Mouse (Mus musculus): ENCODE data around the gene Tbc1d2b.
A peak's percentile ranks its signal among the peaks of the same experiment; 100 is the strongest.

The Tbc1d2b gene

DNA sequence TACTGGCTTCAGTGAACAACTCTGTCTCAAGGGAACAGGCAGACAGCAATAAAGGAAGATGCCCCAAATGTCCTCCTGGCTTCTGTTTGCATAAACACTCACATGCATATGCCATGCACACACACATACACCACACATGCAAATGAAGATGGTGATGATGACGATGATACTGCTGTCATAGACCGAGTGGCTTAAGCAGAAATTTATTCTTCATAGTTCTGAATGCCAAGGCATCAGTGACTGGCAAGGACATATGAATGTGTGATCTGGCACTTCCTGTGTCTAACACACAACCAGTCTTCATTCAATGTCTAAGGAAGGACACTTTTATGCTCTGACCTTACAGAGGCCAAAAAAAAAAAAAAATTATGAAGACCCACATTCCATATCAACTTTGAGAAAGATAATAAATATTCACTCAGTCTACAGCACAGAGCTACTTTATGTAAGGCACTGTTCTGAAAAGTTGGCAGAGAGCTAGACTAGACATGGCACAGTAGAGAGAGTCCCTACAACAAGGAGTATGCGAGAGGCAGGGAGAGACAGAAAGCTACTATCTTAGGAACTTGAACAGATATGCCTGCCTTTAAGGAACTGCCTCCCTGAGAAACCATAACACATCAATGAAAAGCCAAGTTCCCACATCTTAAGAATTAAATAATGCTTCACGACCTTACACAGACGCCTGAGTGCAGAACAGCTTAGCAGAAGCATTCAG lies 5.1 kb downstream of the Tbc1d2b start:
- no peak for DNase-seq (ENCODE audit: low spot score)

DNA sequence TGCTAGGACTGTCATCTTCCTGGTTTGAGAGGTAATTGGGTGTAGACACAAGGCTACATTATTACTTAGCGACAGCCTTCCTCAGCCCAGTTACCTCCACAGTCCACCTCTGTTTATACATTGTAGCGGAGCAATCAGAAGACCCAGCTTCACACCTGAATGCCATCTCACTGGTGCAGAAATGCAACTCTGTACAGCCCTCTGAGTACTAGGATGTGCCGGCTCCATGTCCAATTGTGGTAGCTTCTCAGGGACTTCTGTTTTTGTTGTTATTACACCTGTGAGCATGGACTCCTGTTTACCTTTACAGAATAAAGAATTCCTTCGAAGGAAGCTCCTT lies 7.3 kb downstream of the Tbc1d2b start:
- DNase-seq (ENCODE audit: low spot score): no peak

DNA sequence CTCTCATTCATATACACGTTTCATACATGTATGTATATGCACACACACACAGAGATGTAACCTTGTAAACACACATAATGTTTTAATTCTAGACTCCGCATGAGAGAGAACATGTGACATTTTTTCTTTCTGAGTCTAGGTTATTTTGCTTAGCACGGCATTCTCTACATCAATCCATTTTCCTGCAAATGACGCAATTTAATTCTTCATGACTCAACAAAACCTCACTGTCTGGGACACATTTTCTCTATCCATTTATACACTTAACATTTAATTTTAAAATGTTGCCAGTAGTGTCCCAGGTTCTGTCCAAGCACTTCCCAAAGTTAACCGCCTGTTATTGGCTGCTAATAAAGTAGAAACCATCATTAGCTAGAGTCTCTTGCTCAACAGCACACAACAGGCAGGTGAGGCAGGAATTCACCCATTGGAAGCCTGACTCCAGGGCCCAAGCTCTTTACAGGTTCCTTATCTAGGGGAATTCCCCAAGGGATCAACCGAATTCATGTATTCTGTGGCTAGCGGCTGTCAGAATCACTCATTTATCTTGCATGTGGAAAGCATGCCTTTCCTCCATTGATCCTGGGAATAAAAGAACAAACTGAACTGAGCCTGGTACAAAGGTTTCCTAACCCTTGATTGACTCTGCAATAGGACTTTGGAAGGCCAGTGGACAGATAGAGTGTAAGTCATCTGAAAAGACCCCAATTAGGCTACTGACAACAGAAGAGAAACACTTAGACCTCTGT lies 7.8 kb downstream of the Tbc1d2b start:
- DNase-seq (ENCODE audit: low spot score): no peak

DNA sequence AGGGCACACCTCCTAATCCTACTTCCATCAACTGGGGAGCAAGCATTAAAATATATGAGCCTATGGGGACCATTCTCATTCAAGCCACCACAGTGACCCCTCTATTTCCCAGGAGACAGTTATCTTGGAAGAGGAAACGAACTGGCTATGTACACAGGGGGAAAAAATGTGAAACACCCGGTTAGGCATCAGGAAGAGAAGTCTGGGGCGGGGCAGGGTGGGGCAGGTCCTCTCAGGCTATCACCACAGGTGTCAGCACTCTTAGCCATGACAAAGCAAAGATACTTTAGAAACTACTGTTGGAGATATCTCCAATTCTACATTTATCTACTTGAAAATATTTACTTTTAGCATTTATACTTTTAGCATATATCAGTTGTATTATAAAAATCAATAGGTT lies 8.5 kb downstream of the Tbc1d2b start:
- DNase-seq (ENCODE audit: low spot score): no peak

DNA sequence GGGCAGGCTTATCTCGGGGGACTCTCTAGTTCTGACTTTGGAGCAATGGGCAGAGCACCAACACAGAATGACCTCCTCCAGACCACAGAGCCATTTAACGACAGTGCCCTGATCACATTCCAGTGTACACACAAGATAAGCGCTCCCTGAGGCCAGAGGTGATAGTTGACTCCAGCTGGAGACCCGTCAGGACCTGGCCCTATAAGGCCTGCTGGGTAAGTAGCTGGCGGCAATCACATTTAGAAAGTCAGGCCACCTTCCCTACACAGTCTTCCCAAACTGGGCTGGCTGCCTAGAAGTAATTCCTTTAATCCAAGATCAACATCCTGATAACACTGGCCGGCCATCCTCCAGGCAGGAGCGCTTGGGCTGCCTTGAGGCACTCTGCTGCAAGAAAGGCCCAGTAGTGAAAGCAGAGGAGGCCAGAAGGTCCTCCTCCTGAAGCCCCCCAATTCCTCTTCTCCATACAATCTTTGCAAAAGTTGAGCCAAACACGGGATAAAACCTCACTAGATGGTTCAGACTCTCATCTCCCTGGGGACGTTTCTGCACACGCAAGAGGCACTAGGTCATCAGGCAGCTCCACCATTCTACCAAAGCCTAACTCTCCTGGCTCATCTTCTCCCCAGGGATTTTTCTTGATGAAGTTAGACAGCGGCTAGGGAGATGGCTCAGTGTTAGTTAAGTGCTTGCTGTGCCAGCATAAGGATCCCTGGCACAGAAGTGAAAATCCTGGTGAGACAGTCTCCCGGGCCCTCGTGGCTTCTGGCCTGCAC lies 9.8 kb downstream of the Tbc1d2b start:
- no peak for DNase-seq (ENCODE audit: low spot score)

DNA sequence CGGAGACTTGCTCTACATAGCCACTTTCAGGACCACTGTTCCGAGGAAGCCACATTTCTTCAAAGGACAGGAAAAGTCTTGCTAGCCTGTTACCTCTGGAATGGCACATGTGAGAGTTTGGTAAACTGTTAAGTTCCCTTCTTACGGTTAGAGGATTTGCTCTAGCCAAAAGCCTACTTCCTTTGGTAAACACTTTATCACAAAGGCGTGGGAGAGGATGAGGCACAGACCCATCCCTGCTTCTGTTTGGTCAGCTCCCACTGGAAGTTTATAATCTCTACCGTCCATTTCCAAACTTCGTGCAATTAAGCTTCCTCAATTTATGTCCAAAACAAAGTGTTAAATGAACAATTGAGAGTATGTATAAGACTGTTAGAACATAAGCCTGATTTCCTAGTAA lies 10.5 kb downstream of the Tbc1d2b start:
- DNase-seq (ENCODE audit: low spot score): no peak

DNA sequence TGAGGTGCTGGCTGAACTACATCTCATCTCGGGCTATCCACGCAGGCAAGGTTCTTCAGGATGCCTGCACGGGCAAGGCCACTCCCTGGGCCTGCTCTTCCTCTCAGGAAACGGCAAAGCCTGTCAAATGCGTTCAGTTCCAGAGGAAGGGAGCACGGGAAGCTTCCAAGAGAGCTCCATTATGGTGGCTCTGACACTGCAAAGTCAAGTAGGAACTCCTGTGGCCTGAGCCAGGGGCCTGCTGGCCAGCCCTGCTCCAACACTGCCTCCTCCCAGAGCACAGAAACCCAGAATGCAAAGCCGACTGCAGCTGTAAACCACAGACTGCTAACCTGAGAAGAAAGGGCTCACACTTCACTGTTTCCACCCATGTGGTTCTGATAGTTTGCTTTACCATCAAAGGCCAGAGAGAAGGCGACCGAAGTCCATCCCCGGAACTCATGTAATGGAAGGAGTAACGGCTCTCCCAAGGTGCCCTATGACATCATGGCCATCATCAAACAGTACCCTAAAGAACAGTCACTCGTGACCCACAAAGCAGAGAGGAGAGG lies 11.1 kb downstream of the Tbc1d2b start:
- no peak for DNase-seq (ENCODE audit: low spot score)

DNA sequence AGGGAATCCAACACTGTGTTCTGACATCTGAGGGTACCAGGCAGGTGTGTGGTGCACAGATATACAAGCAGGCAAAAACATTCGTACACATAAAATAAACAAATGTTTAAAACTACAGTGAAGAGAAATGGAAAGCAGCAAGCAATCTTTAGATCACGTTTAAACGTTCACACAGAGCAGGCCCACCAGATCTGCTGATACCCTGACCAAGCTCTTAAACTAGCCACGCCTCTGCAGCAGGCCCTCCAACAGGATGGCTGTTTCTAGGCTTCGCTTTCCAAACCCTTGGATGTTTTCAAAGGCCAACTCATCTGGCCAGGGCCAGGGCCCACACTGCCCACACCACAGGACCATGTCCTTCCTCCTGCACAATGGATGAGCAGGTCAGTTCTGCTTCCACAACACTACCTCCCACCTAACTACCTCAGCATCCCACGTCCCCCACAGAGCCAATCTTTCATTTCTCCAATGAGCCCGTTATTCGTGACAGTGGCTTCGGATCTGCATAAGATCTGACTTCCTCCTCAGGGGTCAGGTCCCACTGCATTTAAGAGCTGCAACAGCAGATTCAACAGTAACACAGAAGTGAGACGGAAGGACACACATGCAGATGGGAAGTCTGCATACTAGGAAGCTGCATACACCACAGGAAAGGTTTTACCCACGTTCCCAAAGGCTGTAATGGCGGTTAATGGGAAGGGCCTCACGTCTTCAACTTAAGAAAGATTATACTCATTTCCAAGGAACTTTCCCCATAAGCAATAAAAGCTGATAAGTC lies 12.7 kb downstream of the Tbc1d2b start:
- no peak for DNase-seq (ENCODE audit: low spot score)

DNA sequence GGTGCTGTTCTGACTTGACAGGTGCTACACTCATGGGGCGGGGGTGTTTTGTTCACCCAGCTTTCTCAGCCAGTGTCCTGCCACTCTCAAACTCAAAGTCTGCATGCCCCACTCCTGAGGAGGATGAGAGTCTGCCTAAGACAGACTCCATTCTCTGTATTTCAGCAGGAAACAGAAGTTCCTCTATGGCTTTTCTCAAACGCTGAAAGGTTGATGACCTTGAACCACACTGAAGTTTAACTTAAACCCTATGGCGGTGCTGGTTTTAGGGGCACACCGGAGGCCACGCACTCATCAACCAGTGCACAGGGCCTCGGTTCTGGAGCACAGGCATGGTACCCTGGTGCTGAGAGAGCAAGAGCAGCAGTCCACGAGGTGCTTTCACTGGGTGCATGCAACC lies 13.4 kb downstream of the Tbc1d2b start:
- no peak for DNase-seq (ENCODE audit: low spot score)

DNA sequence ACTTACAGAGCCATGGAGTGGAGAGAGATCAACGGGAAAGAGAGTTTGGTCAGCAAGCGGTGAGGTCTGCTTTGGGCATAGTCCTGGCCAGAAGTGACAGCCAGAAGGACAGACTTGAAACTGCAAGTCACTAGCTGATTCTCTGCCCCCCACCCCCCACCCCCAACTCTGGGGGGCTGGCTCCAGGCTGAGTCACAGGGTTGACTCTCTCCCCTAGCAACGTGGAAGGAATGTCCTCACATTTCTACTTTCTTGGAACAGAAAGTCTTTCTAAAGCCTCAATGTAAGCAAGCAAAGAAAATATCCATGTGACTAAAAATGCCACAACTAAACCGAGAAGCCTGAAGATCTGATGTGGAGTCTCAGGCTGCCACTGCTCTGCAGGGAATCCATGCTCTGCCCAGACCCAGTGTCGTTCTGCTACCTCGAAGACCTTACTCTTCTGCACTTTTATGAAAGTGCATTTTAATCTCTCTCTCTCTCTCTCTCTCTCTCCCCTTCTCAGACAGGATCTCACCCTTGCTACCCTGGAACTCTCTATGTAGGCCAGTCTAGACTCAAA lies 14.7 kb downstream of the Tbc1d2b start:
- no peak for DNase-seq (ENCODE audit: low spot score)

DNA sequence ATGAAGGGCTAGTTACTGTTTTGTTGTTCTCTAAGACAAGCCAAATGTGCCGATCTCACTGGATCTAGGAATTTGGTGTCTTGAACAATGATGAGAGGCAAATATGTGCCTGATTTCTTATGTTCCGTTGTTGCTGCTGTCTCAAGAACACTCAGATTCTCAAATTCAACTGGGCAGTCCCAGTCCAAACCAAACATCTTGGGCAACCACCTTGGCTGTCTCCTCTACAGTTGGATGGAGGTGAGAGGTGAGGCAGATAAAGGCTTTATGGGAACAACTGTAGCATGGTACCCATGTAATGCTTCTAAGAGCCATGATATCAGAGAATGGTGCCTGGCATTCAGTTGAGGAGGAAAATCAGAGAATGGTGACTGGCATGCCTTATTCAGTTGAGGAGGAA lies 17.4 kb downstream of the Tbc1d2b start:
- DNase-seq (ENCODE audit: low spot score): no peak

DNA sequence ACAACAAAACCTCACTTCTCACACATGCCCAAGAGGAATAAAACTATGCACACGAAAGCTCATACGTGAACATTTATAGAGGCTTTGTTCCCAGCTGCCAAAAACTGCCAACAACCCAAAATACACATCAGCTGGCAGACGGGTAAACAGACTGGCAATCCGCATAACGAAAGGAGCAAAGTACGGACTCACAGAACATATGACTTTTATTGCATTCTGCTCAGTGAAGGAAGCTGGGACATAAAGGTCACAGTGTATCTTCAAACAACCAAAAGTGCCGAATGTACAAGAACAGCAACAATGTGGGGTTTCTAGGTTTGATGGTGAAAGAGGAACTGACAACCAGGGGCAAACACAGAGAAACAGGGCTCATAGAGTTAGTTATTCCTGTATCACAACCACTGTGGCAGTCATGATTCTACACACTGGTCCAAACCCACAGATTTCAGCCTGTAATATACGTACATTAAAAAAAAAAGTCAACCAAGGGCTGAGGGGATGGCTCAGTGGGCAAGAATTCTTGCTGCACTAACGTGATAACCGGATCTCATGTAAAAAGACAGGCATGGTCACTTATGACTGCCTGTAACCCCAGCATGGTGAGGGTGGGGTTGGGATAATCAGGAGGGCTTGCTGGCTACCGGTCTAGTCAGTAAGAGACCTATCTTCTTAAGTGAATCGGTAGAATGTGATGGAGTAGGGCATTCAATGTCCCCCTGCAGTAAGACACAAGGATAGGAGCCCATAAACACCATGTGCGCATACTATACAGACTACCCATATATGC lies 19.4 kb downstream of the Tbc1d2b start:
- DNase-seq (ENCODE audit: low spot score): no peak

DNA sequence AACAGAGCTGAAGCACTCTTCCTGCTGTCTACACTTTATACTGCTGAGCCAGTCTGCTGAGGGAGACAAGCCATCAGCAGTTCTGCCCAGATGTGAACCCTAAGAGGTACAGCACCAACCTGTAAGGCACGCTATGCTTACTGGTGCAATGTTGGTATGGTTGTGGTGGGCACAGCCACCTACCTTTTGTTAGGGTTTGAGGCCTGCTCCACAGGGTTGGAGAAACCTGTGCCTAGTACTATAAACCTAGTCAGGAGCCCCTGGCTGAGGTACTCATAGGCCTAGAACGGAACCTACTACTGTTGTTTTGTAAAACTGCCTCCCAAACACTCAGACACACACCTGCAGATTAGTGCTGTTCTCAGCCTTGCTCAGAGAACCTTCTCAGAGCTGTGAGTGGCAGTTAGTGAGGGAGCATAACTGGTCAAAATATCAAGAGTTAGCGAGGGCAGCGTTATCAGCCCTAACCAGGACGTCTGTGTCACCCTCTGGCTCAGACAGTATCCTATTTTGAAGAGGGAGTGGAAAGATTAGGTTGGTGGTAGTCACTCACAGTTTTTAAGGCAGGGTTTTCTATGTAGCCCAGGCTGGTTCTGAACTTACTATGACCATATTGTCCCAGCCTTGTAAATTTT lies 20.3 kb downstream of the Tbc1d2b start:
- no peak for DNase-seq (ENCODE audit: low spot score)

DNA sequence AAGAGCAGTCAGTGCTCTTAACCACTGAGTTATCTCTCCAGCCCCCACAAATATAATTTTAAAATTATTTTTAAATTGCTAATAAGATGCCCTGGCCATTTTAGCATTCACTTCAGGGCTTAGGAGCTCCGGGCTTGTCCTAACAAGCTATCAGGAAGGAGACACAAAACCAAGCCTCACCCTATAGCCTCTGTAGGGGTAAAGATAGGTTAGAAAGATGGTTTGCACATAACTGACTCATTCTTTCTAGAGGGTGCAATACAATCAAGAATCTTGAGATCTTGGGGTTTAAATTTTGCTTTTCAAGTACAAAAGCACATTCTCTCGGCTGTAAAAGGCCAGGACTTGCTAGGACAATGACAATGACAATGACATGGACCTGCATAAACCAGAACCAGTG lies 21.6 kb downstream of the Tbc1d2b start:
- no peak for DNase-seq (ENCODE audit: low spot score)

DNA sequence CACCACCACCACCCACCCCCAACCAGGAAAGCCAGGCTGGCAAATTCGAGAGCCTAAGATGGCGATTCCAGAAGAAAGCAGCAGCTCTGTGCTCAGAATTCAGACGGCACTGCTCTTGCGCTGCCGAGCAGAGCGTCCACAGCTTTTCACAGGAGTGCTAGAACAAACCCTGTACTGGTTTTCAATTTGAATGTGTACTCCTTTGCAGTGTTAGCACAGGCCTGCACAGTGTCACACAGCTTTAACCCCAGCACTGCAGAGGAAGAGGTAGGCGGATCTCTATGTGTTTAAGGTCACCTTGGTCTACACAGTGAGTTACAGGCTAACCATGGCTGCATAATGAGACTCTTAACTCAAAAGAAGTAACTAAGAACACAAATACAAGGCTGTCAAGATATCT lies 22.3 kb downstream of the Tbc1d2b start:
- no peak for DNase-seq (ENCODE audit: low spot score)

DNA sequence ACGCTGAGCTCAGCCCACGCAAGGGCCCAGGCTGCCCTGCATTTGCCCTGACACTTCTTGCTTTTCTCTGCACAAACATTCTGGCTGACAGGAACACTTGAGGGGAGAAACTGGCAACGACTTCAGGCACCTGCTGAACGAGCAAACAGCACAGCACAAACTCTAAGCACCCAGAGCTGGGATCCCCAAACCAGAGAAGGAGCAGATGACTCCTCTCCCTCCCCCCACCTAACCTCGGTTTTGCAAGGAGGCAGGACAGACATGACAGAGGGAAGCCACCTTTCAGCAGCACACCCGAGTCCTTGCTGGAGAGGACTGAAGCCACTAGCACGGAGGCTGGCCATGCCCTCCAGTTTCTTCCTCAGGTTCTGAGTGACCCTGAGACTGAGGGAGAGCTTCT lies 23.3 kb downstream of the Tbc1d2b start:
- DNase-seq (ENCODE audit: low spot score): no peak

DNA sequence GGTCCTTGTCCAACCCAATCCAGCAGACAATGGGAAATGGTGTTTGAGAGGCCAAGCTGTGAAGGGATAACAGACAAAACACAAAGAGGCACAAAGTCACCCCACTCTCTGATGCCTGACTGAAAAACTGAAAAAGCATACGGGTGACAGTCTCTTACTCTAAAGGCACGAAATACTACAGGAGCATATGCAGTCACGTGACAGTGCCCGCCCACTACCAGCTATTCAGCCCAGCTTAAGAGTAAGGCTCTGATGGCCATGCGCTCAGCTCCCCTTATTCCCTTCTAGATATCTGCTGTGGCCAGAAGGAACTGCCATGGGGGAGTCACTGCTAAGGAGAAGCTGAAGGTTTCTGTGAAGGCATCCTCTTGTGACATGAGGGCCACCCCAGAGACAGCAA lies 24.8 kb downstream of the Tbc1d2b start:
- no peak for DNase-seq (ENCODE audit: low spot score)

DNA sequence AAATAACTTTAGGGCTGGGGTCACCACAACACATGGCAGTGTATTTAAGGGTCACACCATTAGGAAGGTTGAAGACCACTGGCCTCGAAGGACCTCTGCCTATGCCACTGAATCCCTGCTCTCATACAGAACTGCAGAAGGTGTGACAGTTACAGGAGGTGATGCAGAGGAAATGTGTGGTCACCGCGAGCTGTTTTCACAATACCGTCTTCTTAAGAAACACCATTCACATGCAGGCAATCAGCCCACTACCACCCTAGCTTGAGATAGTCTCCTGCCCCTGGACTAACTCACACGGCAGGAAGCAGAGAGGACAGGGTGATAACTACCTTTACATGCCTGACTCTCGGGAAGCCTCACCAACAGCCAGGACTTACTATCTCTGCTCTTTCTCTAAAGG lies 25.4 kb downstream of the Tbc1d2b start:
- no peak for DNase-seq (ENCODE audit: low spot score)

DNA sequence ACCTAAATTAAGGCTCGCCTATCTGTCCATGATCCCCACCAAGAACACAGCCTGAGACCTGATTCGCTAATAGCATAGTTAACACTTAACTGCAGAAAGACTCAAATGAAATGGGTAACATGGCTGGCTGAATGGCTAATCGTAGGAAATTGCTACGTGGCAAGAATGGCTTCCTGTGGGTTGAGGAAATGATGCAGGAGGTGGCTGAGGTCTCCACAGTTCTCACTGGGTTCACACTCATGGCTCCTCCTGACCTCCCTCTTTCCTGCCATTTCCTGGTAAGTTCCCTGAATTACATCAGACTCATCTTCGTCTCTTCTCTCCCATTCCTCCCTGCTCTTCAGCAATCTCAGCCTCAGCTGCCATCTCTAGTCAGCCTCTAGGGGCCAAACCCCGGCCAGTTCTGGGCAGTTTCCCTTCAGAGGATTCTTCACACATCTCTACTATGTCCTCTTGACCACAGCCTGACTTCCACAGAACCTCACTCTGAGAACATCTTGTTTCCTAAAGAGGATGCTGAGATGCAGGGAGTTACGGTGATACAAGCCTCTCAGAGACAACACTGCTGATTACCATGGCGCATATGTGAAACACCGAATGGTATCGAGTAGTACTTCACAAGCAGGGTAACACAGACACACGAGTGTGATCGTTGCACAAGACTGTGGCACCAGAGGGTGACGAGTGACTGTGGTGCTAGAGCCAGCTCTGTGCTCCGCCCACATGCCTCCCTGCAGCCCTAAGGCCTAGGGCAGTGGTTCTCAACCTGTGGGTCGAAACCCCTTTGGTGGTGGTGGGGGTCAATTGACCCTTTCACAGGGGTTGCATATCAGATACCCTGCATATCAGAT lies 26.1 kb downstream of the Tbc1d2b start:
- no peak for DNase-seq (ENCODE audit: low spot score)

DNA sequence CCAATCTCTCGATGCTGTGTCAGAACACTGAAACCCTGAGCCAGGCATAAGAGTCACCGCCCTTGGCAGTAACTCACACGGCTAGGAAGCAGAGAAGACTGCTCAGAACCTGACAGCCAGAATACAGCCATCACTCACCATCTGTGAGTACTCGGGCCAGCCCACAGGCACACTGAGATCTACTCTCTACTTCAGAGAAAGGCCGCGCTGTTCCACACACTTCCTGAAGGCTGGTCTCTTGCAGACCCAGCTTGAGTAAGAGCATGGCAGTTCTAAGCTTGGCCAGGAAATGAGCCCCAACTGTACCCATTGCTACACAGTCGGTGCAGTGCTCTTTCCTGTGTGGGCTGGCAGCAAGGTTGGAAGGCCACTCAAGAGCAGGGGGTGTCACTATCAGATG lies 27.7 kb downstream of the Tbc1d2b start:
- DNase-seq (ENCODE audit: low spot score): peak; percentile 66

Data from lung, postnatal 25 days (tissue).